Mouse (Mus musculus): ENCODE data around the gene Lancl1.

Lancl1 gene

DNA sequence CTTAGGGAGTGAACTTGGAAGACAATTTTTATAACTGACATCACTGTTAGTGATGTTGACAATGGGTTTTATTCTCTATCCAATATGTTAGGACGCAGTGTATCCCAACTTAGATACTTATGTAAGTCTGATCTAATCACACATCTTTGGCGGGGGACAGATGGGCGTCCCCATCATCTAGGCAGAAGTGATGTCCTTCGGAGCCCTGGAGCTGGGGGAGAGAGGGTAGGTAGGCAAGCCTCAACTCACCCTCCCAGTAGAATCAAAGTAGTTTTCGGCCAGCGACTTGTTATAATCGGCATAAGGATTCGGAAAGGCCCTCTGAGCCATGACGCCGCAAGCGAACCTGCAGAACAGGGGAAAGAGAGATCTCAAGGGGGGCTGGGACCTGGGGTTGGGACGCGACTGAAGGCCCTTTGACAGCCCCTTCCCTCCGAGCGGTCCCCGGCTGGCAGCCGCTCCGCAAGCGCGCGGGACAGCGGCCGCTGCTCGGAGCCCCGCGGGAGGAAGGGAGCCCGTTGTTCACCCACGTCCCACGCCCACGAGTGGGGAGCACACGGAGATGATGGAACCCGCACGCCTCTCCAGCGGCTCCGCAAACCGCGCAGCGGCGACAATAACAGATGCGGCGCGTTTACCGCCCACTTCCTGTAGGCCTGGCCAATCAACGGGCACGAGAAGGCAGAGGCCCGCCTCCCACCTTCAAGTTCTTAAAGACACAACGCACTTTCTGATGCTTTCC is at the start of gene Lancl1:
Lancl1 (minus strand) TSS at position 627 of the 742 bp plus-strand sequence.
- peak; percentile 91 for DNase-seq (ENCODE audit: low spot score)

DNA sequence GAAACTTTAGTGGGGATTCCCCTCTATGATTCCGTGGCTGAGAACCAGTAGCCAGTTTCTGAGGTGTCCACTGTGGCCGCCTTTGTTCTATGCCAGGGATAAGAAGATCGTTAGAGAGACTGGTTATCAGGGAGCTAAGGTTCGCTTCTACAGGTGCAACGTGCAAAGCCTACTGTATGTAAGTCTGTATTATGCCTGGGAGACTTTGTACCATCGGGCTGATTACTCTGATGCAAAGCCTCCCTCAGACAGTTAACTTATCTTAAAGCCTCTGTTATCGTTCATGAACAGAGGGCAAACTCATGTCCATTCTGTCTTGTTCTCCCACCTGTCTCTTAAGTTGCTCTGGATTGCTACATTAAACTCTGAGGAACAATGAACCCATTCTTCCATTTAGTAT is 40.5 kb upstream of the Lancl1 start:
- no peak for DNase-seq (ENCODE audit: low spot score)

DNA sequence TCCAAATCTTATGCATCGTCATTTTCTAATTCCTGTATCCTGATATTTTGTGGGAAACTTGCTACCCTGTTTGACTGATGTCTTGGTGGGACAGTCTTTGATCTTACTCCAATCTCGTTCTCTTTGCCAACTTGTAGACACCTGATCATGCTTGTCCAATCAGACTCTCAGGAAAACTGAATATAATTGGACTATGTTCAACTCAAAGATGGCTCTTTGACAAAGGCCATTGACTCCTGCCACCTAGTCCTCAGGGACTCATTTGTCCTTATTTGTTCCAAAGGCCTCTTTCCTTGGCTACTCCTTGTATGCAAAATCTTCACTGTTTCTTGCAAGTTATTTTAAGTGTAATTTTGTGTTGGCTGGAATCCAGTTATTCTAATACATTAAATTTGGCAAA is 40.0 kb upstream of the Lancl1 start:
- DNase-seq (ENCODE audit: low spot score) = no peak

DNA sequence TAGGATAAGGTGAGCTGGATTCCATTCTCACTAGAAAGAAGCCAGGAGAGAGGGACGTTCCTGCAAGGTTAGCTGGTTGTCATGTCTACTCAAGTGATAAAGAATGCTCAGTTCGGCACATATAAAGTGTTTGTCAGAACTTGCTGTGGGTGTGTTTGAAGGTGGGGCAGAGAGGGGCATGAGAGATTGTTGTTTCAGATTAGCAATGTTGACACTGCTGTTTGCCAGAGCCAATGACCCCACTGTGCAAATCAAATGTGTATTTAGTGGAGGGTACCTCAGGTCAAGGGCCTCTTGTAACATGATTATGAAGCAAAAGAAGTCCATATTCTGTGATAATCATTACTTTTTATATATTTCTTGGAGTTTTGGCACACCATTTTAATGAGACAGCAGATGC is 39.1 kb upstream of the Lancl1 start:
- DNase-seq (ENCODE audit: low spot score) = no peak

DNA sequence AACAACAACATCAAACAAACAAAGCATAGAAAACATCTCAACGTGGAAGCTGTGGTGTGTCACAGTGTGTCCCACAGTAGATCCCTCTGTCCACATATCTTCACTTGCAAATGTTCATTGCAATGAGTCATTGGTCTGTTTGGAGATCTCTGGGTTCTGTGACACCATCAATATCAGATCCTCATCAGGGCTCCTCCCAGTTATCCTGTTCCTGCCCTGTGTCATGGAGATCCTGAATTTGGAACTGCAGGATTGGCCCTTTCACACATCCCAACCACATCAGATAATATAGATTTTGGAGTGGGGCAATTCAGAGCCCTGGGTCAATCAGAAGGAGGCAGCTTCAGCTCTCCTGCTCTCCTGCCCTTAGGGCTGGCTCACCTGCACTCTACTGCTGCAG is 28.9 kb upstream of the Lancl1 start:
- DNase-seq (ENCODE audit: low spot score) = no peak

DNA sequence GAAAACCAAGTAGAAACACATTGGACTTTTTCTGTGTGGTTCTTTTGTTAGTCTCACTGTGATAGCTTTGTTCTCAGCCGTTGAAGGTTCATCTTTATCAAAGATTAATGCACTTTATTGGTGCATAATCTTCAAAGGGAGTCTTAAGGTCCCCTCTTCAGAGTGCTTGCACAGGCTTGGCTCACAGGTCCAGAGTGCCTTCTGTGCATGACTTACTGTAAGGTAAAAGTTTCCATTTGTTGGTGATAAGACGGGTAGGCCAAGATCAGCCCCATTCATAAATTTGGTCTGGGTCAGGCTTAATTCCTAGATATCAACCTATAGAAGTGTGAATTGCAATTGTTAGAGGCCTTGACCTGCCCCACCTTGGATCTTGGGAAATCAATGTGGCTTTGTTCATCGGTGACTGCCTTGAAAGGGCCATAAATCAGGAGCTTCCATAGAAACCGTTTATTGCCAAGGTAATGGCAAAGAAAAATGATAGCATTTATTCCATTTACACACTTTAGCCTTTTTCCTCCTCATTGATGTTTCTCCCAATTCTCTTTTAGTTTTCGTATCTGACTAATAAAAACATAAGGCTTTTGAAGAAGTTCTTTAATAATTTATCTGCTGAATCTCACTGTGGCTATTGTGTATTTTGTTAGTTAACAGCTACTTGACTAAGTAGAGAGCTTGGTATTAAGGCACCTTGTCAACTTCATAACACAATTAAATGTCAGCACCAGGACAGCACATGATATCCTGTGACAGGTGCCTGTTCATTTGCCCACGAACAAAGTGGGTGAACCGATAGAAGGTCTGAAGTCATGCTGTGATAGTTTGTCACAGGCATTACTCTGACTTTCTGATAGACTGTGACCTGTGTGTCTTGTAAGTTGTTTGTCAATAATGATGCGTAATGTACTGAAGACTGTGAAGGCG is 26.9 kb upstream of the Lancl1 start:
- DNase-seq (ENCODE audit: low spot score) = no peak

DNA sequence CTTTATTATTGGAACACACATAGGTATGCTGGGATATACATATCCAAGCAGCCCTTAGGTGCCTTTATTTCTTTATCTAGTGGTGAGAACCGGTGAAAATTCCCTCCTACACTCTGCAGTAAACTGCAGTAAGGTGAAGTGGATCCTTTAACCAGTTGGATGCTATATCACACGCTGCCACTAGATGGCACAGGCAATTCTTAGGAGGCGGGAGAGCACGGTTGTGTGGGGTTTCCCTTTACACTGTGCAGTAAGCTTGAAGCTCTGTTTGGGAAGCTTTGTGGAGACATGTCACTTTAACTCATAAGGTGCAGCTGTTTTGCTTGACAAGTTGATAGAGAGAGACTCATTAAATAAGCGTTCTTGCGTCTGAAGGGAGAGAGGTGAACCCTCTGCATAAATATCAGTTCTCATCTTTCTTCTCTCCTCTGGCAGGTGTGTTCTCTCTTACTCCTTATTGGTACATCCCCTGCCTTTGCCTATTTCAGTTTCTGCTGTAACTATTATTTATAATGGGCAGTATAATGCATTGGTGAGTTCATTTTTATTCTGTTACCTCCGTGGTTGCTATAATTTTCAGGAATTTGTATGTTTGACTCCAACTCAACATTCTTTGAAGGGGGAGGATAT is 22.9 kb upstream of the Lancl1 start:
- DNase-seq (ENCODE audit: low spot score) = peak; percentile 78

DNA sequence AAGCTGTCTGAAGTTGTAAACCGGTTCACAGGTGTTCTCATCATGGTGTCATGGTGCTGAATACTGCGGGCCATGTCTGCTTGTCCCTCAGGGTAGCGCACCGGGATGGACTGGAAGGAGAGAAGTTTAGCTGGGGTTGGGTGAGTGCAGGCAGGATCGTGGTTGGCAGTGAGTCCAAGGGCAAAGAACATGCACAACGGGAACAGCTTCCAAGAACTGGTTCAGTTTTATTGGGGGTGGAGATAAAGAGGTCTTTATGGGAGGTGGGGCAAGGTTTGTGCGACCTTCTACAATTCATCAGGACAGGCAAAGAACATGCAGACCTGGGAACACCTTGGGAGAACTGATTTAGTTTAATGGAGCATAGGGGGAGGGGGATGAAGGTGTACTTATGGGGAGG is 17.1 kb upstream of the Lancl1 start:
- DNase-seq (ENCODE audit: low spot score) = no peak

DNA sequence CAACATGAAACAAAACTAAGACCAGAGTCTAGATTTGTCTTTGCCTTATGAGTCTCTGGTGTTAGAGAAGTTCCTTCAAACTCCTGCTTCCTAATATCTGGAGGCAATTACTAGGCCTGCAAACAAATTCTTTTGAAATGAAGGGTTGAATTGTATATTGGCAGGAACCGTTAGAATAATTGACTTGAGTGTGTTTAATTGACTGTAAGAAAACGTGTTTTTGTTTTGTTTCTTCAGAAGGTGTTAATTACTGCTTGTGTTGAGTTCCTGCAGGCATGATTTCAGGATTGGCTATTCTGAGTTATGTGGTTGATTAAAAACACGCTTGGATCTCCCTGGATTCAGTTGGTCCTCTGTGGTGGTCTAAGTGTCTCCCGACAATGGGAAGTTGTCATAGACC is 14.0 kb upstream of the Lancl1 start:
- DNase-seq (ENCODE audit: low spot score) = no peak

DNA sequence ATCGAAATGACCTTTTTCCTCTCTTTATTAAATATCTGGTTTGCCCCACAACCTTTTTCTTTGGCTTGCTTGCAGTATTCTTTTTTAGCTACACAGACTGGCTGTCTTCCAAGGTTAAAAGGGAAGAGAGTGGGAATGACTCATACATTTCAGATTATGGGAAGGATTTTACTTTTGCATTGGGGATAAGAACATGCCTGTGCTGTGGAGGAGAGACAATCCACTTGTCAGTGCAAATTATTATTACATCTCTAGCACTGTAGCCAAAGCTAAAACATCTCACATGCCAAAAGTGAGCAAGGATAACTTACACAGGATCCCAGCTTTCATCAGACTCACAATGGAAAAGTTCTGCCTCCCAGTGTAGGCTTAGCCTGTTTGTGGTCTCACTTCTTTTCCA is 10.9 kb upstream of the Lancl1 start:
- DNase-seq (ENCODE audit: low spot score) = no peak

DNA sequence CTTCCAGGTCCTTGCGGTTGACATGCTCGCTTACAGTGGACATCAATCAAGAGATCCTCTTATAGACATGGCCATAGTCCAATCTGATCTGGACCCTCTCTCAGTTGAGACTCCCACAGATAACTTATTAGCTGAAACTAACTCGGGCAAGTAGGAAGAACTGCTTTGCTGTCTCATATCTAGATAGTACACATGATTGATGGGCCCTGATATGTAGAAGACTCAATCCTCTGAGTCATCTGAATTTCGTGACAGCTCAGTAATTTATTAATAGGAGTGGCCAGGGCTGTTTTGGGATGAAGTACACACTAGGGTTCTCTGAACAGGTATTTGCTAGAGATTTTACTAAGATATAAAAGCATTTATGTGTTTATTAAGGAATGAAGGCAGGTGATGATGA is 10.0 kb upstream of the Lancl1 start:
- no peak for DNase-seq (ENCODE audit: low spot score)

DNA sequence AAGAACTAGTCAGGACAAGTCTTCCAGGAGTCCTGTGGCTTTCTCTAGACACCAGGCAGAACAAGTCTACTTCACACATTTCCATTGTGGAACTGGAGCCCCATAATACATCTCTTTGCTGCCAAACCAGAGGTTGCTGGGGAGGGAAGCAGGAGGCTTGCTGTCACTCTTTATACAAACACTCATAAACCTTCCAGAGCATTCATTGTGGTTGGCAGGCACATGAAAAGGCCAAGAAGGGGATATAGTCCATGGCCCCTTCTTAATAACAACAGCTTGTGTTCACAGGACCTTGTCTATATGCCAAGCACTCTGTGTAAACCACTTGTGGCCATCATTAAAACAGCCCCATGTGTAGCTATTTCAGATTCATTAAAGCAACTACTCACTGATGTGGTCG is 6.4 kb upstream of the Lancl1 start:
- DNase-seq (ENCODE audit: low spot score) = no peak

DNA sequence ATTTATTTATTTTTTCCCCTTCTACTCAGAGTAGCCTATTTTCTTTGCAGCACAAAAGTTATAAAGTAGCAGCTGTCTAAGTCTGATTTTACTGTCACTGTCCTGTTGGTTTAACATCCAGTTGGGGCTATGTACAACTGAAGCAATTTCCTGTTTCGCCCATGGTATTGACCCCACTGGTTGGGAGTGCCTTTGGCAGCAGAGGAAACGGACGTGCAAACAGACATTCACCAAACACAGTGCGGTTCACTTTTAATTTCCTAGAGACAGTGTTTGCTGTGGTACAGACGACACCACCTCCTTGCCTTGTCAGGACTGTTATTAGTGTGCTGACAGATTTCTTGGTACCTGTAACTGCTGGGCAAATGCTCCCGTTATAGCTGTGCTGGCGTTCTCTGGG is 3.9 kb upstream of the Lancl1 start:
- no peak for DNase-seq (ENCODE audit: low spot score)

DNA sequence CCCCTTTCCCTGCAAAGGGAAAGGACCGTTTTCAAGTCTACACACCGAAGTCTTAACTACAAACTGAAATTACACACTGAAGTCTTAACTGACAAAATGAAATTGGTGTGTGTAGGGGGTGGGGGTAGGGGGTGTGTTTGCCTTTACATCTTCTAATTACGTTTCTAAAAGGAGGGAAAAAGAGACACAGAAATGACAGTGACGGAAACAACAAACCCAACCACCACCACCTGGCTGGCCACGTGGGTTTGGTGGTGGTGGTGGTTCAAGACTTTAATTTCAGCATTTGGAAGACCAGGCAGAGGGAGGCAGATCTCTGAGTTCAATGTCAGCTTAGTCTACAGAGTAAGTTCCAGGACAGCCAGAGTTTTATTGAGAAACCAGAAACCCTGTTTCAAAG is 411 bp upstream of the Lancl1 start:
- DNase-seq (ENCODE audit: low spot score) = no peak

DNA sequence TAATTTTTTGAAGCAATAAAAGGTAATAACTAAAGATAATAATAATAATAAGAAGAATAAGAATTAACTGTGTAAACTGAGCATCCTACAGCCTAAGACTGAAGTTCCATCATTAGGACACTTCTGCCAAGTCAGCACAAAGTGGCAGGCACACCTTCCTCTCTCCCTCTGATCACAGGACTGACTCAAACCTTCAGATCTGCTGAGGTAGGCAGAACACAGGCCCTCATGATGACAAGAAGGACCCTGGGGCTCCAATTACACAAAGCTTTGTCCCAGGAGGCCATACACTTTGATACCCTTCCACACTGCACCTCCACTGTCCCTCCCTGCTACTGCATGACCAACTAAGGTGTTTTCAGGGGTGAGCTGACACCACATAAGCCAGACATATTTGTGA is 1.5 kb downstream of the Lancl1 start:
- DNase-seq (ENCODE audit: low spot score) = no peak

DNA sequence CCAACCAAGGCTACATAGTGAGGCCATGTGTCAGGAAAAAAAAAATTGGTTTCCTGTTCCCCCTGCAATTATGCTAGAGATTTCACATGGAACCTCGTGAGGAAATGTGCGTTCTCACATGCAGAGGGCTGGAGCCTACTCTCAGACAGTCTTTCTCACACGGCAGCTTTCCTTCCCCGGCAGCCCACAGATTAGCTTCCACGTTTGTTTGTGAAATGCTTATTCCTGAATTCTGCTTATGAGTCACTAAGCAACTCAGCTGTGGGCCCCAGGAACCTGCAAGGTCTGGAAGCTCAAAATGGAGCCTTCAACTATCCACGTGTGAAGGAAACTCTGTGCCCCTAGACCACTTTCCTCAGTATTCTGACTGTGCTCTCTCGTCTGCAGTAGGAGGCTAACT is 5.4 kb downstream of the Lancl1 start:
- DNase-seq (ENCODE audit: low spot score) = no peak

DNA sequence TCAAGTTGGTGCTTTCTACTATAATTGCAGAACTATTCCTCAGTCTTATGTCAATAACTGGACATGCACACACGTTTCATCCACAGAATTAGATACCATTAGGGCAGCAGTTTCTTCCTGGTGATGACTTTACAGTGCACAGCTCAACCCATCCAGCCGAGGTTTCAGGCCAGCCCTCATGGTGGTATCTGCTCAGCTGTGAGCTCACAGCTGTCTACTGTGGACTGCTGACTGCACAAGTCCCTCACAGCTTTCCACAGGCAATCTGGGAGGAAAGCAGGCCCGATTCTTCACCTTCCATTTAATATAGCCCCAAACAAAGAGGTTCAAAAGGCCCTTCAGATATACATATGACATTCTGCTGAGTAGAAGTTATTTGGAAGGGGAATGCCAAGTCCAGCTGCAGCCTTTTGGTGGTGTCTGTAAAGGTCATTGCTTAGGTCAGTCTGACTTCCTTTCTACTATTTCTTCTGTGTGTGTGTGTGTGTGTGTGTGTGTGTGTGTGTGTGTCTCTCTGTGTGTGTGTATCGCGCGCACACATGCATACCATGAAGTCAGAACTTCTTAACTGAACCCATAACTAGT is 11.7 kb downstream of the Lancl1 start:
- no peak for DNase-seq (ENCODE audit: low spot score)

DNA sequence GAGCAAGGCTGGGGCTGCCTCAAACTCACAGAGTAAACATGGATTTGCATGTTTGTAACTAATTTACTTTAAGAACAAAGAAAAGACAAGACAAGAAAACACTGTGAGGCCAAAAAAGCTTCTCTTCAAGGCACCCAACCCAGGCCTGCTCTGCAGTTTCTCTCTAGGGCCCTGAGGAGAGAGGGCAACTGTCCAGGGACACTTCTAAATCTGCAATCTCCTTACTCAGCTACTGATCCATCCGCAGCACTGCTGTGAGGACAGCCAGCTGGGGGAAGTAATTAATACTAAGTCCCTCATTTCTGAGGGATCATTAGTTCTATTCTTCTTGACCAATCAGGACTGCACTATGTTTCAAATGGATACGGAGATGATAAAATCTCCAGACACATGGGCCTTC is 12.5 kb downstream of the Lancl1 start:
- DNase-seq (ENCODE audit: low spot score) = no peak

DNA sequence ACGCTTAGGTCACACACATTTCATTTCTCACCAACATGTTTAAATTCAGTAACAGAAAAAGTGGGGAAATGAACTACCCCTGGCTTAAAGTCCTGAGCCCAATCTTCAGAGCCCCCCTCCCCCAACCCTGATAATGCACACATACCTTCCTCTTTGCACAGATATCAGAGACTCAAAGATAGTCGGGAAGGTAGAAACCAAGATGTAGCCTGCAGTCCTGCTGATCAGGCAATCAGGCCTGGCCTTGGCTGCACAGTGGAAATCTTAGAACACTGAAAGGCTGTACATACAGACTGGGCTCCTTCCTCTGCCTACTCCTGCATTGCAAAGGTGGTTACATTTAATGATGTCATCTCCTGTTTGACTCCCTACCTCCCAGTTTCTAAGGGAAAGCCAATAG is 15.9 kb downstream of the Lancl1 start:
- DNase-seq (ENCODE audit: low spot score) = no peak

DNA sequence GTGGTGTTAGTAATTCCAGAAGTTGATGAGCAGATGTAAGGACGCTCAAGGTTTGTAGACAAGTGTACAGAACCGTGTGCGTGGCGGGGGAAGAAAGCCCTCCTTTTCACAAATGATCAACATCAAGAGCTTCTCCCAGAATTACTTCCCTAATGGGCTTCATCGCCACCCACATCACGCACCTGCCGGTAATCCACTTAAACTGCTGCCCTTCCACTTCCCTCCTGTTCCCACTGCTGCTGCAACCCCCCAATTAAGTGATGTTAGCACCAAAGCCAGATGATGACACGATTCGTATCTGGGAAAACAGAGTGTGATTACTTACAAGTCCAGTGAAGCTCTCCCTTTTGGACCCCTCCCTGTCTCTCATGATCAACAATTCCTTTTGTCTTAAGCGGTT is 16.6 kb downstream of the Lancl1 start:
- DNase-seq (ENCODE audit: low spot score) = no peak

DNA sequence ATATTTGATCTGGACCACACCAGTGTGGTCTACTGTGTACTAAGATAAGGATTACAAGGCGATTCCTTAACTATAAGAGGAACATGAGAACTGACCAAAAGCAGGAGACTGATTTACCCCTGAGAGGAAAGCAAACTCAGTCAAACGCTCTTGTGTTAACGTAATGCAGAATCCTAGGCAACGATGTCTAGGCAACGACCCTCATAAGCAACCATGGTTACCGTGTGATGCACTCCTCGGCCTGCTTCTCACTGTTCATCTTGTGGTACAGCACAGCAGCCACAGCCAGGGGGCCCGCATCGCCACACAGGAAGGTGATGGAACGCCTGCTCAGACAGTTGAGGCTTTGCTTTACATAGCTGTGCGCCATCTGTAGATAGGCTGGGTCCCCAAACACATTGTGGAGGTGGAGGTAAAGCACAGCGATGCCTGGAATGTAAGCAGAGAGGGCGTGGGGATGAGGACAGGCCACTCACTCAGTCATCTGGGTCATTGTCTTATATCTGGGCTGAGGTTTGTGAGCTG is 18.0 kb downstream of the Lancl1 start:
- no peak for DNase-seq (ENCODE audit: low spot score)

DNA sequence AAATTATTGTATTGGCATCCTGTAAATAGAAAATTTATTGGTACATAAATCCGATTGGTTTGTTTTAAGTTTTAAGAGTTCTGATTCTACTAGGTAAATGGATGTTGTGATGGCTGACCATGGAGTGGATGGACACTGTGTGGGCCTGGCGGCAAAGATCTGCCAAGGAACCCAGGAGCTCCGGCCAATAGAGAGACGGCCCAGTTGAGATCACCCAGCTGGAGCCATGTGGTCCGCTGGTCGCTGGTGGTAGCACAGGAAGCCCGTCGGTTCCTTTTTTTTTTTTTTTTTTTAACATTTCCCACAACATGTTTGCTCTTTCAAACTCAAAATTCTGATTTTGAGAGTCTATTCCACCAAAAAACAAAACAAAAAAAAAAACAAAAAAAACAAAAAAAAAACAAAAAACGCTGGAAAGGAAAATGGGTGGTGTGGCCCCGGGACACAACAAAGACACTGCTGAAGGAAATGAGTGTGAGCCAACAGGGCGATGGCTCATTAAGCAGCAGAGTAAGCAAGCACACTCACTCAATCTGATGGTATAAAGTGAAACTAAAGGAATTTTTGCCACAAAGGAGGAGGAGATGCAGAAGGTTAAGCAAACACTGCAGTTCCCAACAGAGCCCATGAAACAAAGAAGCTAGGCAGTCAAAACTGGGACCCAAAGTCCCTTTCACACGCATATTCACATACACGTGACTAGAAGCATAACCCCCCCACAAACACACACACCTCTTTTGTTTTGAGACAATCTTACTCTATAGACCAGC is 21.4 kb downstream of the Lancl1 start:
- DNase-seq (ENCODE audit: low spot score) = no peak
